Mouse (Mus musculus) ES-CJ7 (cell line): ENCODE results near the gene Inpp5b.

Source experiments
- DNase-seq: peaks from one replicate; pipeline ENCODE4 v3.0.0; 2011; ENCODE audit warnings: low read depth, low spot score

The Inpp5b gene

DNA sequence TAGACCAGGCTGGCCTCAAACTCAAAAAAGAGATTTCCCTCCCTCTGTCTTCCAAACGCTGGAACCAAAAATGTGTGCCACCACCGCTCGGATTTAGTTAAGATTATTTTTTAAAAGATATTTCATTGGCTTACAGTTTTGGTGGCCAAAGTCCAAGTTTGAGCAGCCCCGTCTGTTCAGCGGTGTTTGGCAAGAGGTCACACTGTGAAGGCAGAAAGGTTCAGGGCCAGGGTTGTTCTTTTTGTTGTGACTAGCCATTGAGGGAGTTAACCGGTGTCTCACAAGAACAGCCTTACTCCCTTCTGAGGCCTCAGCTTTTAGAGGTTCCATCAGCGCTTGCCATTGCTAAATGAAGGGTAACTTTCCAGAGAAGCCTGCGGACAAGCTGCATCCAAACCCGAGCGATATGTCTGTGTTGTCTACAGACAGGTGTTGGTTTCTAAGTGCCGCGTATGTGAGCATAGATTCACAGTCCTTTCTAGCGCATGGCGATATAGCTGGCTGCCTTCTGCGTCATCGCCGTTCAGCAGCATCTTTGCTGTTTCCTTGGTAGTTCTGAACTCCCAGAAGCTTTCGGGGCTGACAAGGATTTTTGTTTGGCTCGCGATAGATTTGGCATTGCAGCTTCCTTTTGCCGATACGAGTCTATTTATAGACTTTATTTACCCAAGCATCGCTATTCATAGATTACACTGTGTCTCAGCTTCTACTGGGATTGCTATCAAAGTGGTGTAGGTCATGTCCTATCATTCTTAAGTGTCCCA lies 24.3 kb downstream of the Inpp5b start:
- no peak for DNase-seq

DNA sequence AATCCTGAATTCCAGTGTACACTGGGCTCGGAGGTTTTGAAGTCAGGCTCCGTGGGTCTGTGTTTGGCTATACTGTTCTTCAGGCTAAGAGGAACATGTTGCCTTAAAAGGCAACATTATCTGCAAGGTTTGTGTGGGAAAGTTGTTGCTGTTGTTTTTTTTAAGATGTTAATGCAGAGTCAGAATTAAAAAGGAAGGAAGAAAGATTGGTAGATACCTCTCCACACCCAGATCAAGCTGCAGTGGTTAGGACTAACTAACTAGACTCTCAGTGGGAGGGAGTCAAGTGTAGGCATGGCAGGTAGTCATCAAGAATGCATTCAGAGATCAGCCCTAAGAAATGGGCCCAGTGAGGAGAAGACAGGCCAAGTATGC lies 24.9 kb downstream of the Inpp5b start:
- DNase-seq, result no peak

DNA sequence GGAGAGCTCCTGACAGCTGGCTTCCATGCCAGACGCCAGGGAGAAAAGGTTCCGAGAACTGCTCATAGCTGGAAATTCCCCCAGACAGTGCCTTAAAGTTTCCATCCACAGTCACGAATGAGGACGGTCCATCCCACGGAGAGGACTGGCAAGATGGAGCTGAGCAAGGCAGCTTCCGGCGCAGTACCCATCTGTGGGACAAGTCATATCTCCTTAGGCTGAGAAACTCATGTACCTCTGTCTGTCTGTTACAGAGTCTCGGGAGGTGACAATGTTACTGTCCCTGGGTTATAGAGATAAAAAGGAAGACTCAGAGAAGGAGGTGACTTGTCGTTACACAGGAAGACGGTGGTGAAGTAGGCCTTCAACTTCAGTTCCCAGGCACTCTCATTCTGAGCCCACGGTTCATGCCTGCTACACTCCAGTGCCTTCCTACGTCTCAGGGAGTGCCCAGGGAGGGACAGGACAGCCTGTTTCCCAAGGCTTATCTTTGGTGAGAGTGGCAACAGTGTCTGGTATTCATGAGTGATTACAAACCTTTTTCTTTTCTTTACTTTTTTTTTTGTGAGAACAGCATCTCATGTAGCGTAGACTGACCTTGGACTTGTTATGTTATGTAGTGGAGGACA lies 27.4 kb downstream of the Inpp5b start:
- no peak for DNase-seq

DNA sequence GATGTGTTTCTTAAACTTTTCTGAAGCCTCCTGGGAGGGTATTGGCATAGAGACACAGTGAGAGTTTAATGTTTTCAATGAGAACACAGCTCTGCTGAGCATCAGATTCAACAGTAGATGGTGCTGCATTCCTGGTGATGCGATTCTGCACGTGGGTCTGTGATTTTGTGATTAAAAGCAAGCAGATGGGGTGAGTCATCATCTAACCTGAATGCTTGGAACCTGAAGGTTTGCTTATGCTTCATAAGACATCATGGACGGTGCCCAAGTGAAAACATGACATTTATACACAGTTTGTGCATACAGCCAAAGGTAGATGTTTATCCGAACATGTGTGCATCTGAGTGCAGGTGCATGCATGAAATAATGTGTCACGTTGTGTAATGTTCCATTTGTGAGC lies 29.0 kb downstream of the Inpp5b start:
- DNase-seq, result no peak

DNA sequence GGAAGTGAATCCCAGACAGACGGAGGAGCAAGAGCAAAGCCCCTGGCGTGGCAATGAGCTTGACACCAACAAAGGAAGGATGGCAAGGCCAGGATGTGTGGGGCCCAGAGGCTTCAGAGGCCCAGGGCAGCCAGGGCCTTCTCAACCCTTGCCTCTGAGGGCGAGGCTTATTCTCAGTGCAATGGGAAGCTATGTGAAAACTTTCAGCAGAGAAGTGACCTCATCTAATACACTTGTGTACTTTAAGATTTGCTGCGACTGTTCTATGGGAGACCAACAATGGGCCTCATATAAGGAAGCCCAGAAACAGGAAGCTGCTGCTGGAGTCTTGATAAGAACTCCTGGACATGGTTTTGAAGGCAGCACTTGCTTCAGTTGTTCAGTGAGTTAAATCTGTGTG lies 30.5 kb downstream of the Inpp5b start:
- DNase-seq, result no peak

DNA sequence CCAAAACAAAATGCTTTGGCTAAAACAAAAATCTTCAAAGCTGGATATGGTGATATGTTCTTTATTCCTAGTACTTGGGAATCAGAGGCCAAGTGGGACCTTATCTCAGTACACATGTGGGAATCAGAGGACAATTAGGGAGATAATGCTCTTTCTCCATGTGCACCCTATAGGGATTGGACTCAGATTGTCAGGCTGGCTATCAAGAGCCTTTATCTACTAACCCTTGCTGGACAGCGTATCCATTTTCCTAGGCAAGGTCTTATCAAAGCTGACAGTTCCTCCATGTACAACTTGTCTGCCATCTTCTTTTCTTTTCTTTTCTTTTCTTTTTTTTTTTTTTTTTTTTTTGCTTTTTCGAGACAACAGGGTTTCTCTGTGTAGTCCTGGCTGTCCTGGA lies 31.8 kb downstream of the Inpp5b start:
- DNase-seq, result no peak

DNA sequence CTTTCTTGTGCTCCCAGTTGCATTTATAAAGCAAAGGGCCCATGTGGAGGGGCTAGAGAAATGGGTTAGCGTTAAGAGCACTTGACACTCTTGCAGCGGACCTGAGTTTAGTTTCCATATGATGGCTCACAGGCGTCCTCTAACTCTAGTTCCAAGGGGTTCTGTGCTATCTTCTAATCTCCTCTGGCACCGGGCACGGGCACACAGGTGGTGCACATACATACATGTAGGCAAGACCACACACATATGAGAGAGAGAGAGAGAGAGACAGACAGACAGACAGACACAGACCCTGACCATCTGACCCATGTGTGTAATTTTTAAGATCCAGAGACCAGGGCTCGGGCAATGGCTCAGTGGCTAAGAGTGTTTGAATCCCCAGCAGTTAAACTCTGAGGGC lies 32.3 kb downstream of the Inpp5b start:
- DNase-seq, result no peak

DNA sequence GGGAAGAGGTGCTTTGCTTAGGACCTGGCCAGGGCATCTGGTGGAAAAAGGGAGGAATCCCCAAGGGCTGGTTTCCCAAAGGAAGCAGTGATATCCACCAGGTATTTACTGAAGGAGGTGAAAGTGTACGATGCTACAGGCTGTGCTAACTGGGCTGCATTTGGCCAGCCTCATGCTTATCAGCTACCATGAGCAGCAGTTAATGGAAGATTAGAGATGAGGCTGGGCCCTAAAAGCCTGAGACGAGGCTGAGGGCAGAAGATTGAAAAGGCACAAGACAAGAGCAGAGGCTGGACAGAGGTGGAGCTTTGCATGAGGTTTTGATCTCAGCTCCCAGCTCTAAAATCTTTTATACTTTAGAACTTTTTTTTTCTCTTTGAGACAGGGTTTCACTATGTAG lies 32.8 kb downstream of the Inpp5b start:
- no peak for DNase-seq

DNA sequence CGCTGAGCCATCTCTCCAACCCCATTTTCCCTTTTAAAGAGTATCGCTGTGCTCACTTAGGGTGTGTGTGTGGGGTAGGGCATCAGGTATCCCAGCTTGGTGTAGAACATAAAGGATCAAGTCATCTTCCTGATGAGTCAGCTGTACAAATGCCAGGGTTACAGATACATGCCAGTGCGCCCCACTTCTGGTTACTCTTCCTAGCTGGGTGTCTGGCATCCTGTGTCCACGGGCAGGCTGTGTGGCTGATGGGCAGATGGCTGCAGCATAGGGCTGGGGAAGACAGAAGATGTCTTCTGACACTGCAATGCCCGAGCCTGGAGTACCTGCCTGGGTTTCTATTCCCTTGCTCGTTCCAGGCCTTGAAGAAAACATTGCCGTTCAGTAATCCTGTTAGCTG lies 39.7 kb downstream of the Inpp5b start:
- DNase-seq, result no peak

DNA sequence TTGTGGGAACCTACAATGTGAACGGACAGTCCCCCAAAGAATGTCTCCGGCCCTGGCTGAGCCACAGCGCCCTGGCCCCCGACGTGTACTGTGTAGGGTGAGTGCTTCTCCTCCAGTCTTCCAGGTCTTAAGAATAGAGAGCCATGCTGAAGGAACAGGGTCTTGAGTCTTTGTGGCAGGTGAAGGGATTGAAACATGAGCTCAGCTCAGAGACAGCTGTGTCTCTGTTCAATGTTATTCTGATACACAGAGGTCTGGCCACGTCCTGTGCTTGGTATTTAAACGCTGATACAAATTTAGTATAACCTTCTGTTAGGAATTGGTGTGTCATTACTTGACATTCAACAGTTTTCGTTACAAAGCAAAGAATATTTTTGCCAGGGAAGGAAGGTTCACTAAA lies 40.7 kb downstream of the Inpp5b start:
- DNase-seq, result no peak

DNA sequence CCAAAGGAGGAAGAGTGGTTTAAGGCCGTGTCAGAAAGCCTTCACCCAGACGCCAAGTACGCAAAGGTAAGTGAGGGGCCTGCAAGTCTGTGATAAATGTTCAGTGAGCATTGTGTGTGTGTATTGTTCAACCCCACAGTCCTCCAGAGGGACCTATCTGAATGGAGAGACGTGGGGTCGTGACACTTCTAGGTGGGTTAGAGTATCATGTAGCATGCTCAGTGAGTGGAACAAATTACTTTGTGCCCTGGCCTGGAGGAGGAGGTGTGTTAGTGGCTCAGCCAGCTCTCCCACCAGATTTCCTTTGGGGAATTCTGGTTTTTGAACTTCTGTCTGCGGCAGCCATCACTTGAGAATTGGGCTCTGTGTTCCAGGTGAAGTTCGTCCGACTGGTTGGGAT lies 42.3 kb downstream of the Inpp5b start:
- DNase-seq, result no peak

DNA sequence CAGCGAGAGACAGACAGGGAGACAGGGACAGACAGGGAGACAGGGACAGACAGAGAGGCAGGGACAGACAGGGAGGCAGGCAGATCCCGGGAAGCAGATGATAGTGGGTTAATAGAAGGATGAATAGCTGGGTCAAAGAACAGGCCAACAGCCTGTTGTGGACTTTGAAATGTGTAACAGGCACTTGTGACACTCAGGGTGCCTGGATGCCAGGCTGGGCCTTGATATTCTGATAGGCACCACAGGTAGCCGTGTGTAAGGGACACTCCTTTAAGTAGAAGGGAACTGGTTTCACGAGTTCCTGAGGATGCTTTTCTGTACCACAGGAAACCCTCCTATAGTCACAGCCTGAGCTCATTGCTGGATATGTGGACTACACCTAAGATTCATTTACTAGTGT lies 48.4 kb downstream of the Inpp5b start:
- DNase-seq, result no peak

DNA sequence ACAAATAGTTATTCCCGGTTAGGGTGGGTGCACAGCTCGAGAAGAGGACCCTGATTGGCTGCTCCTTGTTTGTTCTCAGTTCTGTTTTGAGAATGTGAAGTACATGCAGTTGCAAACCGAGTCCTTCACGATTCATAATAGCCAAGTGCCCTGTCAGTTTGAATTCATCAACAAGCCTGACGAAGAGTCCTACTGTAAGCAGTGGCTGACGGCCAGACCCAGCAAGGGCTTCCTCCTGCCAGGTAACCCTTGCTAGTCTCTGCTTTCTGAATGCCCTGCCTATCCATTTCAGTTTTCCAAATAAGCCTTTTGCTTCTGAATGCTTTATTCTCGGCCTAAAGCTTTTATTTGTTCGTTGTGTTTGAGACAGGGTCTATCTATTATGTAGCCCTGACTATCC lies 50.5 kb downstream of the Inpp5b start:
- DNase-seq, result no peak

DNA sequence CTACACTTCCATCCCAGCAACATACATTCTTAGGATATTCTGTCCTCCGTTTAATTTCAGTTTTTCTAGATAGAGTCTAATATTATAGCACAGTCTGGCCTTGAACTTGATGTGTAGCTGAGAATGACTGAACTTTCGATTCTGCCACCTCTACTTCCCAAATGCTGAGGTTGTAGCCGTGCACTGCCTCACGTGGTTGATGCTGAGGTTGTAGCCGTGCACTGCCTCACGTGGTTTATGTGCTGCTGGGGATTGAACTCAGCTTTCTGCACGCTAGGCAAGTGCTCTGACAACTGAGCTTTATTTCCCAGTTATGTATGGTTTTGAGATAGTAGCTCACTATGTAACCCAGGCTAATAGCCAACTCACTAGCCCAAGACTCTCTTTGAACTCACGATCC lies 54.5 kb downstream of the Inpp5b start:
- DNase-seq, result peak; percentile 88

DNA sequence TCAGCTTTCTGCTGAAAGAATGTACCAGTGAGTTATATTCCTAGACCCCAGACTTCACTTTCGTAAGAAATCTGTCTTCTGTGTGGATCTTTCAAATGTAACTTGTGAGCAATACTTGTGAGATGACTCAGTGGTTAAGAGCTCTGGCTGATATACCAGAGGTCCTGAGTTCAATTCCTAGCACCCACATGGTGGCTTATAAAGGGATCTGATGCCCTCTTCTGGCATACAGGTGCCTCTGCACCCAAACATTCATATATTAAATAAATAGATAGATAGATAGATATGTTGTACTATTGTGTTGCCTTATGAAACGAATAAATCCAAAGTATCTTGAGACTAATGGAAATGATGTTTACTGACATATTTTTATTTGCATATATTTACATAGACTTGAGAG lies 55.3 kb downstream of the Inpp5b start:
- DNase-seq, result peak; percentile 38

DNA sequence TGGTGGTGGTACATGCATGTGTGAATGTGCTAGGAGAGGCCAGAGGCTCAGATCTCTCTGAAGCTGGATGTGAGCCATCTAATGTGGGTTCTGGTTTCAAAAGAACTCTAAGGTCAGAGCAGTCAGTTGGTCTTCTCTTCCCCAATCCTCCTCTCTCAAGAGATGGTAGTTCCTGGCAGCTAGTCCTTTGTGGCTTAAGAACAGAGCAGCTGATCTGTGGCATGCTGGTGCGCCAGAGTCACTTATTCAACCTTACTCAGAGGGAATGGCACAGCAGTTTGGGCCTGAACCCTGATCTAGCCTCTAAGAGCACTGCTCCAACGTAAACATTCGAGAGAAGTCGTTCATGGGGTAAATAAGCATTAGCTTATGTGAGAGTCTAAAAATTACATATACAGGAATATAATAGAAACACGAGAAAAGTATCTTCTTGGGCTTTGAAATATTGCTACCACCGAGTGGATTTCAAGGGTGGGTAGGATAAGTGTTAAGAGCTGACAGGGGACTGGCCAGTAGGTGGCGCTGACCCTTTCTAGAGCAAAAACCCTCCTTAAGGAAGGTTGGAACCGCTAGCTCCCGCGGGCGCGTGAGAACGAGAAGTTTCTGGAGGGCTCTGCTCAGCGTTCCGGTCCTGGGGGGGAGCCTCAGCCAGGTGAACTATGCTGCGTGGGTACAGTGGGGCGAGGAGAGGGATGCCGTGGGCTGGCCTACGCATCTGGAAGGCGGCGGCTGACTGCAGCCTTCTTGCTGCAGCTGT lies 60.1 kb downstream of the Inpp5b start, which contains the start of gene Mtf1:
Gene Mtf1, plus strand, starts transcription at position 553 of the 757 bp plus-strand sequence.
- DNase-seq, result peak; percentile 92

DNA sequence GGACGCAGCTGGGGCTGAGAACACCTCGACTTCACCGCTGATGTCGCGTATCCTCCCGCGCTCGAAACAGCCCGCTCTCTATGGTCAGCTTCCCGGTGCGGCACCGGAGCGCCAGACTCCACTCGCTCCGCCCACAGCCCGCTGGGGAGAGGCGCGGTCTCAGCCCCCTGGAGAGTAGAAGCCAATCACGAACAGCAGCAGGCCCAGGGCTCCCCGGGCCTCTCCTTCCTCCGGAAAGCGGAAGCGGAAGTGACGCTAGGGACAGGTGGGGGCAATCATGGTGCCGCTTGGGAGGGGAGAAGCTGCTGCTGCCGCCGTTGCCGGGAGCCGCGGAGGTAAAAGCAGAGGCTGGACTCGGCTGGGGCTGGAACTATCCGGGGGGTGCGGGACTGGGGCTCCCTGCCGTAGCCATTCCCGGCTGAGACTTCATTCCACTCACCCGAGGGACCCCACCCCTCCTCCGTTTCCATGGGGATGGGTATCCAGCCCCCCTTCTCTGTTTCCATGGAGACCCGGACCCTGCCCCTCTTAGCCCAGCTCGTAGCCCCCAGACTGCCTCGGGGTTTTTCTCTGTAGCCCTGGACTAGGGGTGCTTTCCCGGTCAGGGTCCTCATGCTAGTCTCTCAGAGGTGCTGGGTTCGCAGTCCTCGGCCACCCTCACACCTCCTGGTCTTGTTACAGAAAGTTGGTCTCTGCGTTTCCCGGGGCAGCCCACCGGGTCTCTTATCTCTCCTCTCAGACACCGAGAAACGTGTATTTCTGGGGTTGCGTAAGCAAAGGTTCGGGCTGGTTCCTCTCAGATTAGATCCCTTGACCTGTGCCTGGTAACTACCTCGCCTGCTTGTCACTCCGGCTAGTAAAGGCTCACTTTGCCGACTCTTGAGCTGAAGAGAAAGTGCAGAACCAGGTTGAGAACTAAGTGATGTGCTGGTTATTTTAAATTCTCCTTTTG lies 60.9 kb downstream of the Inpp5b start:
- DNase-seq, result peak; percentile 95

DNA sequence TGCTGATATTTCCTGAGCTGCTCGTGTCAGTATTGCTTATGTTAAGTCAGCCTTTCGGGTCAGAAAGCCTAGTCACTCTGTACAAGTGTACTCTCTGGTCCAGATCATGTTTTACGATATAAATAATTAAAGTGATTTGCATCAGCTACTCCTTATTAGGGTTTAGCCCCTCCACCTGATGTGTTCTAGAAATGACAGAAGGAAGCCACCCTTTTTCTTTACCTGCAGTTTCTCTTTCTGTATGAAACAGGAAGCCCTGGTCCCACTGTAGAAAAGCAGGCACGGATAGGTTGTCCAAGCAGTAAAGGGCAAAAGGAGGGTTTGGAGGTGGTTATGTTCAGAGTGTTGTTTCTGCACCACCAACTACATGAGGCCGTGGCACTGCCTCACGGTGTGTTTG lies 61.8 kb downstream of the Inpp5b start:
- DNase-seq, result no peak

DNA sequence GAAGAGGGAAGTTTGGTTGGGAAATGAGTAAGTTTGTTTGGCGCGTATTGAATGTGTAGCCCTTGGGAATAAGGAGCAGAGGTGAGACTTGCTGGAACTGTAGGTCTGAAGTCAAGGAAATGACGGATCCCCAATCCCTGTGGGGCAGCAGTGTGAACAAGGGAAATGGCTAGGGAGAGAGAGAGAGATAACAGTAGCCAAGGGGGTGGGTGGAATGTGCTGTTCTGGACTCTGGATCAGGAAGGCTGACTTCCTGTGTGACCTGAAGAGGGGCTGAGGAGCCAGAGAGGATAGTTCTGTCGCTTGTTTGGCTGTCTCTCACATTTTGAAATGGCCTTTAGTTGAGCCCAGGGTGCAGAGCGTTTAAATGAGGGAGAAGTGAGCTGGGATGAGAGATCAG lies 66.9 kb downstream of the Inpp5b start:
- no peak for DNase-seq

DNA sequence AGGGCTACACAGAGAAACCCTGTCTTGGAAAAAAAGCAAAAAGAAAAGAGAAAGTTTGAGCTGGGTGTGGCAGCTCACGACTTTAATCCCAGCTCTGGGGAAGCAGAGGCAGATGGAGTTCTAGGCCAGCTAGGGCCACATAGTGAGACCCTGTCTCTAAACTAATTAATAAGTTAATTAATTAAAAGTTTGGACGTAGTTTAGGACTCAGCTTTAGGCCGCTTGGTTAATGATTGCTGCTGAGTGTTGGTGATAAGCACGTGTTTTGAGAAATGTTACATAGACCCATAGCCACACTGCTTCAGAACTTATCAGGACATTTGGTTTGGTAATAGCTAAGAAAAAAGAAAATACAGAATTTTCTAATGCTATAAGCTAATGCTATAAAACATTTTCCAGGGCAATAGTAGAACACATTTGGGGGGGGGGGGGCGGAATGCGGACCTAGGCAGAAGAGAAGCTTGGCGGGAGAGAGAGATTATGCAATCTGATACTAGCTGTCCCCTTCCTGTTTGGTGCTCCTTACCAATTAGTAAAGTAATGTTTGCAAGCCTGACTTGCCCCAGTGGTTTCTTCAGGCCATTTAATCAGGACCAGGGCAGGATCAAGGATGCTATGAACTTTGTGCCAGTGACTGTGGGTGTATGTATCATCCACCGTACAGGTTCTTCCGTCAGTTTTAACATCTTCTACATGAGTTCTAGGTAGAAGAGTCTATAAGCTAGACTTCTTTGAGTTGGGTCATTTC lies 67.7 kb downstream of the Inpp5b start:
- DNase-seq, result no peak

DNA sequence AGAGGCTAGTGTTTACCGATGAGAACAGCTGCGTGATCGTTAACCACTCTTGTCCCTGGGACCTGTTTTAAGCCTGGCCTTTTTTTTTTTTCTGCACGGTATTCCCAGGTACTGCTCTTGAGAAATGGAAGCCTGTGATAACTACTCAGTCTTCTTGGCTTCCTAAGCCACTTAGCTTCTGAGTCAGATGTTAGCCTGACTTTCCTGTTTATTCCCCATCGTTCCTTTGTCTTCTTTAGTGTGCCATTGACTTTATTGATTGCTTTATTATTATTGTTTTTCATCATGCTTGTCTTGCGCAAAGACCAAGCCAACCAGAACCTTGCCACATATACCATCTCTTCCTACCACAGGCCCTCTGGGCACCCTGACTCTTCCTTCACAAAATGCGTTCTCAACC lies 68.4 kb downstream of the Inpp5b start:
- DNase-seq, result no peak
